Mouse (Mus musculus) megakaryocyte progenitor cell, adult 5-6 weeks (primary cell): Measurements from ENCODE around the gene Rdh9. TPM values are rescaled to one million over a fixed set of nuclear protein-coding genes. Genes with fewer than 3 reads are reported as not detected.

Experiments
- ATAC-seq: replicated peaks from 2 replicates; pipeline ENCODE4 v1.8.0; 2016; ENCODE audit warnings: mild to moderate bottlenecking, moderate TSS enrichment, inconsistent platforms; ENCODE audit not compliant: poor library complexity
- total RNA-seq, 2 experiments: library from RNA; stranded (forward) in 1 of 2; stranded (reverse) in 1 of 2; fragments of 157-497, 149-512 nt in 1 of 2; fragments of 200-1000 nt in 1 of 2; gene quantifications; 2 replicates each; pipeline versions ENCODE4 v1.2.3 to v1.2.4; 2015 to 2017

The Rdh9 gene
- total RNA-seq, 2 experiments from 2014 or later = not detected

DNA sequence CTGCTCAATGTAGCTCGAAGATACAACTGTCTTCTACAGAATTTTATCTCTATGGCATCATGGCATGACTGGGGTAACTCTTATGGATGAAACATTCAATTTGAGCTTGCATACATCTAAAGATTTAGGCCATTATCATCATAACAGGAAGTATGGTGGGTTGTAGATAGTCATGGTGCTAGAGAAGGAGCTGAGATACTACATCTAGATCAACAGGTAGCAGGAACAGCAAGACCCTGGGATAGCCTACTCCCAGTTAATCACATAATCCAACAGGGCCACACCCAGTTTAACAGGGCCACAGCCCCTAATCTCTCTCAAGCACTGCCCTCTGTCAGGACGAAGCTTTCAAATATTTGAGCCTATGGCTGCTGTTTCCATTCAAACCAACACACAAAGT is 64.6 kb downstream of the Rdh9 start:
- no peak for ATAC-seq

Other genes starting within 250 kb of the Rdh9 start
- not detected in 2 replicates for gene Nxph4, start 241.8 kb upstream of the Rdh9 start, total RNA-seq (2015)
- not detected in 2 replicates for gene Nxph4, start 241.8 kb upstream of the Rdh9 start, total RNA-seq (2017)
- gene Lrp1, start 155.2 kb upstream of the Rdh9 start, total RNA-seq (2015) = 9.8 and 10.0 TPM in 2 replicates
- 4.5 and 7.3 TPM in 2 replicates for gene Lrp1, start 155.2 kb upstream of the Rdh9 start, total RNA-seq (2017)
- 27.3 and 29.6 TPM in 2 replicates for gene Stat6, start 133.4 kb upstream of the Rdh9 start, total RNA-seq (2015)
- 38.9 and 42.7 TPM in 2 replicates for gene Stat6, start 133.4 kb upstream of the Rdh9 start, total RNA-seq (2017)
- gene Nemp1, start 109.5 kb upstream of the Rdh9 start, total RNA-seq (2015) = 15.7 and 19.8 TPM in 2 replicates
- 17.8 and 25.3 TPM in 2 replicates for gene Nemp1, start 109.5 kb upstream of the Rdh9 start, total RNA-seq (2017)
- 2.4 and 2.6 TPM in 2 replicates for gene Nab2, start 107.8 kb upstream of the Rdh9 start, total RNA-seq (2015)
- 3.4 and 5.2 TPM in 2 replicates for gene Nab2, start 107.8 kb upstream of the Rdh9 start, total RNA-seq (2017)
- 0.15 TPM in 1 of 2 replicates, not detected in the other for gene Myo1a, start 71.2 kb upstream of the Rdh9 start, total RNA-seq (2015)
- 0.03 and 0.37 TPM in 2 replicates for gene Myo1a, start 71.2 kb upstream of the Rdh9 start, total RNA-seq (2017)
- 1.2 TPM in 1 of 2 replicates, not detected in the other for gene Tac2, start 51.9 kb upstream of the Rdh9 start, total RNA-seq (2015)
- not detected in 2 replicates for gene Tac2, start 51.9 kb upstream of the Rdh9 start, total RNA-seq (2017)
- 4.7 and 5.1 TPM in 2 replicates for gene Zbtb39, start 36.8 kb upstream of the Rdh9 start, total RNA-seq (2015)
- 2.0 and 3.0 TPM in 2 replicates for gene Zbtb39, start 36.8 kb upstream of the Rdh9 start, total RNA-seq (2017)
- not detected in 2 replicates for gene Gpr182, start 24.7 kb upstream of the Rdh9 start, total RNA-seq (2015)
- not detected in 2 replicates for gene Gpr182, start 24.7 kb upstream of the Rdh9 start, total RNA-seq (2017)
- gene Rdh1, start 16.7 kb upstream of the Rdh9 start, total RNA-seq (2015) = not detected in 2 replicates
- not detected in 2 replicates for gene Rdh1, start 16.7 kb upstream of the Rdh9 start, total RNA-seq (2017)
- not detected in 2 replicates for gene Rdh16f1, start 16.6 kb upstream of the Rdh9 start, total RNA-seq (2015)
- gene Rdh16f1, start 16.6 kb upstream of the Rdh9 start, total RNA-seq (2017) = not detected in 2 replicates
- not detected in 2 replicates for gene Rdh16, start 24.8 kb downstream of the Rdh9 start, total RNA-seq (2015)
- not detected in 2 replicates for gene Rdh16, start 24.8 kb downstream of the Rdh9 start, total RNA-seq (2017)
- not detected in 2 replicates for gene Rdh19, start 73.5 kb downstream of the Rdh9 start, total RNA-seq (2015)
- not detected in 2 replicates for gene Rdh19, start 73.5 kb downstream of the Rdh9 start, total RNA-seq (2017)
- gene Rdh16f2, start 90.1 kb downstream of the Rdh9 start, total RNA-seq (2015) = not detected in 2 replicates
- not detected in 2 replicates for gene Rdh16f2, start 90.1 kb downstream of the Rdh9 start, total RNA-seq (2017)
- not detected in 2 replicates for gene Rdh7, start 112.4 kb downstream of the Rdh9 start, total RNA-seq (2015)
- not detected in 2 replicates for gene Rdh7, start 112.4 kb downstream of the Rdh9 start, total RNA-seq (2017)
- gene Sdr9c7, start 122.1 kb downstream of the Rdh9 start, total RNA-seq (2015) = not detected in 2 replicates
- not detected in 2 replicates for gene Sdr9c7, start 122.1 kb downstream of the Rdh9 start, total RNA-seq (2017)
- not detected in 2 replicates for gene Hsd17b6, start 231.2 kb downstream of the Rdh9 start, total RNA-seq (2015)
- gene Hsd17b6, start 231.2 kb downstream of the Rdh9 start, total RNA-seq (2017) = not detected in 2 replicates
- gene Prim1, start 238.8 kb downstream of the Rdh9 start, total RNA-seq (2015) = 109 and 117 TPM in 2 replicates
- gene Prim1, start 238.8 kb downstream of the Rdh9 start, total RNA-seq (2017) = 116 and 131 TPM in 2 replicates